Mouse (Mus musculus) thymus, adult 2 months (tissue): ENCODE measurements around the gene Ccer1.

Experiments used
- CTCF ChIP-seq: fragments of 200-500 bp; IDR thresholded peaks from 2 replicates; pipeline ENCODE4 v1.5.1; 2012; ENCODE audit warnings: mild to moderate bottlenecking, control low read depth, low read length, moderate library complexity, borderline replicate concordance; ENCODE audit not compliant: control insufficient read depth, poor library complexity, insufficient read depth; ENCODE audit errors: extremely low read depth
- POLR2A ChIP-seq: fragments of 200-500 bp; IDR thresholded peaks from 2 replicates; pipeline ENCODE4 v1.6.1; 2012; ENCODE audit warnings: mild to moderate bottlenecking, low read length, control low read depth, moderate library complexity; ENCODE audit not compliant: control insufficient read depth, poor library complexity, insufficient read depth; ENCODE audit errors: extremely low read depth

- TF ChIP-seq CTCF = no peak
- TF ChIP-seq POLR2A = no peak
Measured at GRCm38 (mm10) chr10:97682981-97683380, 9.9 kb upstream of the Ccer1 start.
